Mouse (Mus musculus) megakaryocyte progenitor cell, adult 5-6 weeks (primary cell): ENCODE measurements around the gene Btbd9. TPM values are rescaled to one million over a fixed set of nuclear protein-coding genes. Genes with fewer than 3 reads are reported as not detected.

Source experiments
- ATAC-seq: replicated peaks from 2 replicates; pipeline ENCODE4 v1.8.0; 2016; ENCODE audit warnings: mild to moderate bottlenecking, moderate TSS enrichment, inconsistent platforms; ENCODE audit not compliant: poor library complexity
- total RNA-seq, 2 experiments: library from RNA; stranded (forward) in 1 of 2; stranded (reverse) in 1 of 2; fragments of 157-497, 149-512 nt in 1 of 2; fragments of 200-1000 nt in 1 of 2; gene quantifications; 2 replicates each; pipeline versions ENCODE4 v1.2.3 to v1.2.4; 2015 to 2017

Btbd9 gene
- 20.1 and 25.4 TPM in 2 replicates for total RNA-seq (2015)
- 17.2 and 22.9 TPM in 2 replicates for total RNA-seq (2017)

GRCm38 (mm10) chr17:30575941-30576773 is at the start of gene Btbd9:
Gene Btbd9 (minus strand): TSS chr17:30576488.
- peak; percentile 93 for ATAC-seq

DNA sequence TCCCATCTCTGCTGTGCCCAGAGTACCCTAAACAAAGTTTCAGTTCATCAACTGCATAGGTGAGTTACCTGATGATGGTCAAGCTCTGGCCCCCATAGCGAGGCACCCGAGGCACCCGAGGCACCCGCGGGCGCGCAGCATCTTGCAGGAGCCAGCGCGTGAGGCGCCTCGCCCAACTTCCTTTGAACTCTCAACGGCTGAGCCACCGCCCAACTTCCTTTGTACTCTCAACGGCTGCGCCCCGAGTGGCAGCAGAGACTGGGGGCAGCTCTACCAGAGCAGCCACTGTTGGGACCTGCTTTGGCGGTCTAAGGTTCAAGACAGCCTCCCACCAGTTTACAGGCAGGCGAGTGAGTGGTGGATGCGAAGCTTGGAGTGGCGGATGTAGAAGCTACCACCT is 47.8 kb upstream of the Btbd9 start, which contains the start of gene Dnah8:
Dnah8 (plus strand) TSS at position 223 of the 400 bp plus-strand sequence.
- peak; percentile 85 for ATAC-seq

DNA sequence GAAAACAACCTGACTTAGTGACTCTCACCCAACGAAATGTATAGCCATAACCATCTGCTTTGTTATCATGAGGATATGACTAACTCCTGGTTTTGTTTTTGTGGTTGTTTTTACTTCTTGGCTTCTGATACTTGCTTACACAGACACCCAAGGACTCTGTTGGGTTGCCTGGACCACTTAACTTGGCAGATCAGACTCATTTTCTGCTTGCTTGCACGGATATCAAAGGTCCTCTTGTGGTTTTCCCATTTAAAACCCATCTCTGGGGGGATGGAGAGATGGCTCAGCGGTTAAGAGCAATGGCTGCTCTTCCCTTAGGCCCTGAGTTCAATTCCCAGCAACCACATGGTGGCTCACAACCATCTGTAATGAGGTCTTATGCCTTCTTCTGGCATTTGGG is 46.9 kb upstream of the Btbd9 start:
- ATAC-seq = no peak

DNA sequence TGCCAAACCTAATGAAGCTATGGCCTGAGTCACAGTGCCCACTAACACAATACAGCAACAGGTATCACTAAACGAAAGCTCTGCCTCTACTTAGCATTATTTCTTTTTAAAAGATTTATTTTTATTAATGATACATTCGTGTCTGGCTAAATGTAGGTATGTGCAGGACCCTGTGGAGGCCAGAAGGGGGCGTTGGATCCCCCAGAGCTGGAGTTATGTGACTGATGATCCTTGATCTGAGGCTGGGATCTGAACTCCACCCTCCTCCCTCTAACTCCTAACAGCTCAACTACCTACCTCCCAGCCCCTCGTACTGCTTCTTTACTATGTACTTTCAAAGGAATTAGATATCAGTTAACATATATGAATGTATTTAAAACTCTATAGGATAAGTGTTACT is 45.2 kb upstream of the Btbd9 start:
- no peak for ATAC-seq

- ATAC-seq = no peak
Observed at GRCm38 (mm10) chr17:30620548-30620947, 44.3 kb upstream of the Btbd9 start.

GRCm38 (mm10) chr17:30619153-30619552 is 42.9 kb upstream of the Btbd9 start:
- ATAC-seq = 0 out of 2 replicates have a peak, but pooled peaks have one; percentile 12

DNA sequence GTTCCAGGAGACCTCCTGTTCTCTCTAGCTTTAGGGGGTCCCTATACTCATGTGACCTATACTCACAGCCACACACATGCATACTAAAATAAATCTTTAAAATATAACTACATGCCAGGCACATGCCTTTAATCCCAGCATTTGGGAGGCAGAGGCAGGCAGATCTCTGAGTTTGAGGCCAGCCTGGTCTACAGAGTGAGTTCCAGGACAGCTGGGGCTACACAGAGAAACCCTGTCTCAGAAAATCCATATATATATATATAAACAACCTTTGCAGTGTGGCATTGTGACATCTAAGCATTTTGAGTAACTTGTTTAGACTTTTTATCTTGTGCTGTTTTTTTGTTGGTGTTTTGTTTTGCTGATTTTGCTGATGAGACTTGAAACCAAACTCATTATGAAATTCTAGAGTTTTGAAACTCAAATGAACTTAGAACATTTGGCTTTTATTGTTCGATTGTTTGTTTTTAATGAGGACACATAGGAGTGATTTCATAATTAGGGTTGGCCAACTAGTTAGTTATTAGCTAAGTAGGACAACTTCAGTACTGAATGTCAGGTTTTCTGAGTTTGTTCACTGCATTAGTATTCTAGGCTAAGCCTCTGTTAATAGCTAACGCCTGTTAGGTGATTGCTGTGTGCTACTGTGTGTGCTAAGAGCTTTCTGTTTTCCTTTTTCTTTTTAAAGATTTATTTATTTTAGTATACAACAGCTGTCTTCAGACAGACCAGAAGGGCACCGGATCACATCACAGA is 42.0 kb upstream of the Btbd9 start:
- ATAC-seq = no peak

DNA sequence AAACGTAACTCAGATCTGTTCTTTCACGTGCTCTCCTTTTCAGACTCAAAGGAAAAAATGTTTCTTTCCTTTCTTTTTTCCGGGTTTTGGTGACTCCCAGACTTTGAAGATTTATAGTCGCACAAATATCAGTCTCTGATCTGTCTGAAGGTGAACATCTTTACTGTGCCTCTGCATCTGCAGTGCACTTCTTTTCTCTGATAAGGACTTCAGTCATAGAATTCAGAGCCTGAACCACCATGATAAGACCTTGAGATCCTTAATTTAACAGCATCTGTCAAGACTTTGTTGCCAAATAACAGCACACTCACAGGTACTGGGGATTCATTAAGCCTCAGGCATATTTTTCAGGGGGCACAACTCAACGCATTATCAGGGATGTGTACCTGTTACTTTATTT is 39.9 kb upstream of the Btbd9 start:
- peak; percentile 52 for ATAC-seq

DNA sequence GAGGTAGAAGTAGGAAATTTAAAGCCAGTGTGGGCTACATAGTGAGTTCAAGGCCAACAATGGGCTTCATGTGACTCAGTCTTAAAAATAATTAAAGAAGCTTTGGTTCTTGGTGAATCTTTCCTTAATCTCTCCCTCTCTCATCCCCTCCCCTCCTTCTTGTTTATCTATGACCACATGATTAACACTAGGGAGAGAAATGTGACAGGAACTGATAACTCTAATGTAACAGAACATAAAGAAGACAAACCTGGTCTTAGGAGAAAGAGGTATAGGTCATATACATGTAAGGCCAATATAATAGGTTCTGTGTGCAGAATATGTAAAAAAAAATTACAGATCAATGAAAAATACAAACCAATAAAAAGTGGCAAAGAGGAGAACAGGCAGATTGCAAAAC is 37.1 kb upstream of the Btbd9 start:
- ATAC-seq = peak; percentile 18; the same call in 1 of the 2 replicates

GRCm38 (mm10) chr17:30612075-30612859 is 36.0 kb upstream of the Btbd9 start:
- peak; percentile 93 for ATAC-seq

DNA sequence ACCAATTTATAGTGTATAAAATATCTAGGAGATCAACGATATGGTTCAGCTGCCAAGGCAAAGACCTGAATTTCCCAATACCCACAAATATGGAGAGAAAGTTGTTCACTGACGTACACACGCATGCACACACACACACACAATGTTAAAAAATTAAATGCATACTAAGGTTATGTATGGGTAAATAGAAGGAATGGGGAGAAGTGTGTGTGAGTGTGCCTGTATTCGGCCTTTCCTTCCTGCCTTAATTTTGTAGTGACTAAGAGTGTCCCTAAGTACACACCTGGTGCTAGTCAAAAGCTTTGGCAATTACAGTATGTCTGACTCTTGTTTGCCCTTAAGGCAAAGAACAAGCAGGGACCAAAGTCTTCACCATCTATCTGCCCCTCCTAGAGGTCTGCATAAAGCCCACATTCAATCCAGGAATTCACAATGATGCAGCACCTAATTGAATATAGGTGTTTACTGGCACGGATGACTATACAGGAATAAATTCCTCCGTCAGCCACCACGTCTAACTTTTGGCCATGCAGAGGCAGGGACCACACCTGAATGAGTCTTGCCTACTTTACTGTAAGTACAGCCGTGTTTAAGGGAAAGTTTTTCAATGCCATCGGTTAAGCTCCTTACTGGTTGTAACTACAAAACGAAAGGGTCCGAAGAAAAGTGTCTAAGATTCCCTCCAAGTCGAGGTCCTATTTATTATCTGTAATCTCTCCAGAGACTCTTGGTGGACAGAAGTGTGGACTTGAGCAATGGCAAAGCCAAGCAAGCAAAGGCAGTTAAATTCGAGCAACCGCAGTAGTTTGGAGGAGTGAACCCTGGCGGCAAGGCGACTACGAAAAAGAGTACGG is 35.2 kb upstream of the Btbd9 start:
- ATAC-seq = no peak

GRCm38 (mm10) chr17:30610739-30611138 is 34.5 kb upstream of the Btbd9 start:
- no peak for ATAC-seq

DNA sequence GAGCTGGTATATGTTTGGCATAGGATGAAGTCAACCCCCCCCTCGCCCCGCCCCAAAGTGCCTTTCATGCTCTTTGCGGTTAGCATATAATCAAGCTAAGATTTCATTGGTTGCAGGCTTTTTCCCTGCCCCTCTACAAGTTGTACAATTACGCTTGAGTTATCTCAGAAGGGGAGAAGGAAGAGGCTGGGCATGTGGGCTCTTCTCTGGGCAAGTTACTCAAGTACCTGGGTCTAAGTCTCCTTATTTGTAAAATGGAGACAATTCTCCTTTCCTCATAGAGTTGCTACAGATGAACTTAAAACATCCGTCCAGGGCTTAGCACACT is 33.7 kb upstream of the Btbd9 start:
- no peak for ATAC-seq

DNA sequence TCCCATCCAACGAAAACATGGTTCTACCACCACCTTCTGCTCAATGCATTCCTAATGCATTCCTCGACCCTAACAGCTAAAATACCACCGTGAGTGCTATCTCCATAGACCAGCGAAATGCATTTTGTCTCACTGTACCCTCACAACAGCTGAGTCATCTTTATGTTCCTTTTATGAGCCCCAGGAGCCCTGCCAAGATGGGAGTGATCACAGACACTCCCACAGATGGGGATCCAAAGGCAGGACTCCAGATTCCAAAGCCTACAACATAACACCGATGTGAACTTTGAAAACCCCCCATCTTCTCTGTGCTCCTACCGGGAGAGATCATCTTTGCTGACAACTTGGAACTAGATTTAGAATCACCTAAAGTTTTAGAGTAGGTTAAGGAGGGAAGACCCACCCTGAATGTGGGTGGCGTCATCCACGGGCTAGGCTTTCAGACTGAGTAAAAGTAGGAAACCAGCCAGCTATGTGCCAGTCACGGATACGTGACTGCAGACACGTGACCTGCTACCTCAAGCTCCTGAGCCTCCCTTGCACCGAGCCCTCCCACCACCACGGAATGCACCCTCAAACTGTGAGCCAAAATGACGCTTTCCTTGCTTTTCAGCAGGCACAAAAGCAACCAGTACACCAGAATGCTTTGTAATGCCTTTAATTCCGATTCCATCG is 33.2 kb upstream of the Btbd9 start:
- ATAC-seq = peak; percentile 35

DNA sequence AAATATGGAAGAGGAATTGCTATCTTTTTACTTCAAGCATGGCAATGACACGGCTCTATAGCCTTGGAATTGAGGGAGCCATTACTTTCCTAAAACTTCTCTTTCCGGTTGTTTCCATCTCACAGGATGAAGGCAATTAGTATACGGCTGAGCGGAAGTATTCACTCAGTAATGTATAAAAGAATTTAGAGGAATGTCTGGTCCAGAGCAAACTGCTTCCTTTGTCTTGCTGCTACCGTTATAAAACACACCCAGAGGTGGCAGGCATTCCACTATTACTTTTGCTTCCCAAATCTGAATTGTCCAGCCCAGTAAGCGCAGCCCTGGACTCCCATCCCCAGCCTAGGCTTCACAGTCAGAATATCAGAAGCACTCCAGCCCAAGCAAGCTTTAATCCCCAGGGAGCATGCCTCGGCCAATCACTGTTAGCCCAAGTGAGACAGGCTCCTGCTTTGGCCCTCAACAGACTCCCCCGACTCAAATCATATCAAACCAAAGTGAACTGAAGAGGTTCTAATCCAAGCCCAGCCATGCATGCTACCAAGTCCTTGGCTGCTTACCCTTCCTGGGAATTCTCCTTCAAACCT is 31.7 kb upstream of the Btbd9 start:
- no peak for ATAC-seq

DNA sequence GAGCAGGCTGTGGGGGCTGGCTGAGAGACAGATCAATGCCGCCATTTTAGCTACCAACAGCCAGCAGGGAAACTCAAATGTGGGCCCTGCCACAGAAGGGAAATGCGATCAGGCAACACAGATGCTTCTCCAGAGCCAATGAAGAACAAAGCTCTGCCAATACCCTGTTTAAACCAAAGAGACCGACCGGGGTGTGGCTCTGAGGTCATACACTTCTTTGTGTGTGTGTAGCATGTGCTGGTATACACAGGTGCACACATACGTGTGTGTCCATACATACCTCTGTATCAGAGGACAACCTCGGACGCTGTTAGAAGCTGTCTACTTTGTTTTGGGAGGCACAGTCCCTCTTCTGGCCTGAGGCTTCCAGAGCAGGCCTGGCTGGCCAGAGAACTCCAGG is 31.0 kb upstream of the Btbd9 start:
- ATAC-seq = no peak

- no peak for ATAC-seq
Observed at GRCm38 (mm10) chr17:30606634-30607081, 30.4 kb upstream of the Btbd9 start.

GRCm38 (mm10) chr17:30606206-30606605 is 29.9 kb upstream of the Btbd9 start:
- ATAC-seq = no peak

DNA sequence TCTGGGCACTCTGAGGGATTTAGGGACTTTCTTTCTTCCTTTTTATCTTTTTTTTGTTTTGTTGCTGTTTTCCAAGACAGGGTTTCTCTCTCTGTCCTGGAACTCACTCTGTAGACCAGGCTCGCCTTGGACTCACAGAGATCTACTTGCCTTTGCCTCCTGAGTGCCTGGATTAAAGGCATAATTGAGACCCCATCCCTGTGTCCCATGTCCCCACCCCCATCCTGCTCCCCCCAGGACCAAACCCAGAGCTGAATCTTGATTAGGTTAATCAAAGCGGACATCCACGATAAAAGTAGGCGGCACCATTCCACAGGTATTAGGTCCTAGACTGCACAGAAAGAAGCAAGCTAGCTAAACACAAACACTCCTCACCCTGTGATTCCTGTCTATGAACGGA is 28.7 kb upstream of the Btbd9 start:
- no peak for ATAC-seq
